Mouse (Mus musculus) hindbrain, postnatal 0 days (tissue): ENCODE measurements at regions not wholly inside any gene's neighbourhood (a gene's known extent, or its start where the extent isn't known, plus 50 kb on each side); places are given as distances from the start of the nearest gene placed in this dataset.

Experiments used
- ATAC-seq: fragments of 200-750 bp; cut with Nextera tagmentation; 2 replicates; pipeline ENCODE4 v1.8.0; 2017; ENCODE audit warnings: mild to moderate bottlenecking, moderate TSS enrichment, moderate library complexity
- DNase-seq: peaks from one replicate; pipeline ENCODE4 v3.0.0-alpha.2; 2015; ENCODE audit warnings: low spot score
- H3K27ac ChIP-seq: fragments of 300-500 bp; sonication (generic); 2 replicates; pipeline ENCODE4 v1.5.1; 2014; ENCODE audit warnings: mild to moderate bottlenecking
- H3K27me3 ChIP-seq: fragments of 300-500 bp; sonication (generic); 2 replicates; pipeline ENCODE4 v1.6.1; 2014; ENCODE audit warnings: low read length, mixed read lengths; ENCODE audit not compliant: insufficient read depth
- H3K36me3 ChIP-seq: fragments of 300-500 bp; sonication (generic); 2 replicates; pipeline ENCODE4 v1.6.1; 2014; ENCODE audit warnings: low read length, mixed read lengths; ENCODE audit not compliant: insufficient read depth
- H3K4me1 ChIP-seq: fragments of 300-500 bp; sonication (generic); 2 replicates; pipeline ENCODE4 v1.6.1; 2014; ENCODE audit warnings: antibody characterized with exemption, low read length, mixed read lengths; ENCODE audit not compliant: insufficient read depth
- H3K4me2 ChIP-seq: fragments of 300-500 bp; sonication (generic); 2 replicates; pipeline ENCODE4 v1.6.1; 2014; ENCODE audit warnings: low read depth, mild to moderate bottlenecking, low read length, moderate library complexity, mixed read lengths
- H3K4me3 ChIP-seq: fragments of 300-500 bp; sonication (generic); 2 replicates; pipeline ENCODE4 v1.5.1; 2014; ENCODE audit warnings: low read length
- H3K9ac ChIP-seq: fragments of 300-500 bp; sonication (generic); replicated peaks from 2 replicates; pipeline ENCODE4 v1.6.1; 2014; ENCODE audit warnings: mild to moderate bottlenecking, low read length, moderate library complexity, mixed read lengths
- H3K9me3 ChIP-seq: fragments of 300-500 bp; sonication (generic); 2 replicates; pipeline ENCODE4 v1.6.1; 2016; ENCODE audit warnings: low read length, mixed read lengths
- CTCF ChIP-seq: IDR thresholded peaks from 2 replicates; pipeline ENCODE4 v1.5.1; 2016; ENCODE audit warnings: antibody characterized with exemption, control low read depth, low read depth
- WGBS: fragments of 180-500 bp; shearing (Covaris S2); extraction: QIAGEN DNeasy Blood & Tissue Kit; methylation state at CpG from one replicate; pipeline ENCODE4 v1.1.7; 2014; 5-methylcytosine and 5-hydroxymethylcytosine counted together

- ATAC-seq (peak; percentile 55; the same call in 1 of the 2 replicates), DNase-seq (peak; percentile 44)
- no peaks in the 10 kb centered on the region for H3K36me3 ChIP-seq
- no peaks in the 10 kb centered on the region for H3K9me3 ChIP-seq
- TF ChIP-seq CTCF = no peak
- H3K4me3 ChIP-seq = no peak overlapping the region
- H3K4me1 ChIP-seq = no peaks in the 10 kb centered on the region
- H3K9ac ChIP-seq = no peak overlapping the region
- no peaks in the 10 kb centered on the region for H3K27me3 ChIP-seq
- no peak overlapping the region for H3K27ac ChIP-seq
- WGBS = 22% methylated on average over 10 of the region's 10 CpGs
- no peak overlapping the region for H3K4me2 ChIP-seq
Observed at GRCm38 (mm10) chr7:37168883-37169282, 471.0 kb downstream of the Tshz3 start.

- no peaks in the 10 kb centered on the region for H3K4me1 ChIP-seq
- no peak for ATAC-seq
- no peak for DNase-seq
Observed at GRCm38 (mm10) chr7:37175746-37176145, 477.8 kb downstream of the Tshz3 start.

GRCm38 (mm10) chr7:37178256-37178655 is 480.3 kb downstream of the Tshz3 start:
- DNase-seq (no peak), ATAC-seq (no peak)
- H3K4me2 ChIP-seq = no peak overlapping the region
- H3K4me1 ChIP-seq = no peaks in the 10 kb centered on the region
- H3K27ac ChIP-seq = no peak overlapping the region
- H3K27me3 ChIP-seq = no peaks in the 10 kb centered on the region
- TF ChIP-seq CTCF = no peak
- no peak overlapping the region for H3K4me3 ChIP-seq
- no peaks in the 10 kb centered on the region for H3K9me3 ChIP-seq
- H3K9ac ChIP-seq = no peak overlapping the region
- H3K36me3 ChIP-seq = no peaks in the 10 kb centered on the region
- WGBS = 72% methylated on average over 4 of the region's 4 CpGs

More at GRCm38 (mm10) chr7:37175746-37176145, 477.8 kb downstream of the Tshz3 start:
- Histone ChIP-seq H3K9ac (no peak overlapping the region), H3K27me3 (no peaks in the 10 kb centered on the region), H3K27ac (no peak overlapping the region), H3K9me3 (no peaks in the 10 kb centered on the region), H3K36me3 (no peaks in the 10 kb centered on the region), H3K4me3 (no peak overlapping the region), H3K4me2 (no peak overlapping the region)
- 84% methylated on average over 3 of the region's 3 CpGs for WGBS
- no peak for TF ChIP-seq CTCF

- peak; percentile 12 for DNase-seq
- H3K4me2 ChIP-seq = peak overlapping the region; percentile 29
Observed at GRCm38 (mm10) chr7:37179907-37180306, 482.0 kb downstream of the Tshz3 start.

GRCm38 (mm10) chr7:37180416-37180815 is 482.5 kb downstream of the Tshz3 start:
- no peak for TF ChIP-seq CTCF
- ATAC-seq (0 out of 2 replicates have a peak, but pooled peaks have one; percentile 38), DNase-seq (peak; percentile 44)
- Histone ChIP-seq H3K9ac (no peak overlapping the region), H3K36me3 (no peaks in the 10 kb centered on the region), H3K4me3 (no peak overlapping the region), H3K27me3 (no peaks in the 10 kb centered on the region), H3K27ac (no peak overlapping the region), H3K4me2 (peak overlapping the region; percentile 29), H3K4me1 (no peaks in the 10 kb centered on the region), H3K9me3 (no peaks in the 10 kb centered on the region)
- 31% methylated on average over 13 of the region's 13 CpGs for WGBS

More at GRCm38 (mm10) chr7:37179907-37180306, 482.0 kb downstream of the Tshz3 start:
- no peaks in the 10 kb centered on the region for H3K9me3 ChIP-seq
- ATAC-seq = no peak
- H3K36me3 ChIP-seq = no peaks in the 10 kb centered on the region
- no peak for TF ChIP-seq CTCF
- H3K4me1 ChIP-seq = no peaks in the 10 kb centered on the region
- H3K27me3 ChIP-seq = no peaks in the 10 kb centered on the region
- H3K4me3 ChIP-seq = no peak overlapping the region
- H3K27ac ChIP-seq = no peak overlapping the region
- WGBS = 24% methylated on average over 10 of the region's 10 CpGs
- no peak overlapping the region for H3K9ac ChIP-seq

- no peaks in the 10 kb centered on the region for H3K4me1 ChIP-seq
- H3K9me3 ChIP-seq = no peaks in the 10 kb centered on the region
- DNase-seq (no peak), ATAC-seq (no peak)
- 59% methylated on average over 4 of the region's 4 CpGs for WGBS
- no peak overlapping the region for H3K27ac ChIP-seq
- H3K9ac ChIP-seq = no peak overlapping the region
- H3K4me3 ChIP-seq = no peak overlapping the region
- no peak overlapping the region for H3K4me2 ChIP-seq
- no peaks in the 10 kb centered on the region for H3K27me3 ChIP-seq
- H3K36me3 ChIP-seq = no peaks in the 10 kb centered on the region
- no peak for TF ChIP-seq CTCF
Observed at GRCm38 (mm10) chr7:37181109-37181508, 483.2 kb downstream of the Tshz3 start.

GRCm38 (mm10) chr7:37192536-37192935 is 494.6 kb downstream of the Tshz3 start:
- Histone ChIP-seq H3K36me3 (no peaks in the 10 kb centered on the region), H3K4me3 (no peak overlapping the region), H3K27ac (no peak overlapping the region), H3K9me3 (no peaks in the 10 kb centered on the region), H3K27me3 (no peaks in the 10 kb centered on the region), H3K4me2 (no peak overlapping the region), H3K9ac (no peak overlapping the region), H3K4me1 (no peaks in the 10 kb centered on the region)
- no peak for ATAC-seq
- DNase-seq = no peak
- WGBS = 35% methylated on average over 2 of the region's 2 CpGs
- no peak for TF ChIP-seq CTCF
